Mouse (Mus musculus): ENCODE results near the gene Slc38a7.

Slc38a7 gene

DNA sequence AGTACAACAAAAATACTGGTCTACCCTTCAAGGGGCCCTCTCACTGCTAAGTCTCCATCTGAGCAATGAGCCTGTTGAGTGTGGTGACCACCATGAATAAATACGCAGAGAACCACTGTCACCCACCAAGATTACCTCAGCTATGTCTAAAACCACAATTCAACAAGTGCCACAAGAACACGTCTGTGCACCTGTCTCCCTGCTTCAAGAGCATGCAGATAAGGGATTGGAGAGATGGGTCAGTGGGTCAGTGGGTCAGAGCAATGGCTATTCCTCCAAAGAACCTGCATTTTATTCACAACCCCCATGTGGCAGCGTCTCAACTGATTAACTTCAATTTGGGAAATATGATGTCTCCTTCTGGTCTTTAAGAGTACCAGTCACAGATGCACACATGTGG is 53.0 kb downstream of the Slc38a7 start:
- no peak for TF ChIP-seq GATA4 (IDR thresholded peaks at IDR 0.05; ENCODE audit: insufficient replicate concordance, low read length)

DNA sequence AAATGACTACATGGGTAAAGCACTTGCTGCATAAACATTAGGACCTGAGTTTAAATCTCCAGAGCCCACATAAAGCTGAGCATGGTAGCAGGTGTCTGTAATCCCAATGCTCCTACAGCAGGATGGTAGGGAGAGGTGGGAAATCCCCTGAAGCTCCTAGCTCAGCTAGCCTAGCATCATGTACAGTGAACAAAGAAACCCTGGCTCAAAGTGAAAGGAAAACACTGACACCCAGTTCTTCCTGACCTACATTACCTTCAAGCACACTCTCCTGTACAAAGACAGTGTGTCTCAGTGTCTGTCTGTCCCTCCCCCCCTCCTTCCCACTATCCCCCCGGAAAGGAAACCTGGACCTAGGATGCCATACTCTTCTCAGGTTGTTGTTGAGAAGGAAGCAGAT is 53.4 kb downstream of the Slc38a7 start:
- TF ChIP-seq GATA4 (IDR thresholded peaks at IDR 0.05; ENCODE audit: insufficient replicate concordance, low read length), result no peak

DNA sequence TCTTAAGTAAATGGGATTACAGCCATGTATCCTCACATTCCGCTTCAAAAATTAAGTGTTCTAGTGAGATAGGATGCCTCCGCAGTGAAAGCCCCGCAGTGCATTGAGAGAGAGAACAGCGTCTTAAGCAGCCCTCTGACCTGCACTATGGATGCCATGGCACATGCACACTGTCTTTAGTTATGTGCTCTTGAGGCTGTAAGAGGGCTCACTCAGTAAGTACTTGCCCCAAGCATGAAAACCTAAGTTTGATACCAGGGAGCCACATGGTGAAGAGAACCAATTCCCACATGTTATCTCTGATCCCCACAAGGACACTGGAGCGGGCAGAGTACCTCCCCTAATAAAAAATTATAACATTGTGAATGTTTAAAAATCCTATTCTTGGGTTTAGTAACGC is 54.2 kb downstream of the Slc38a7 start:
- TF ChIP-seq GATA4 (IDR thresholded peaks at IDR 0.05; ENCODE audit: insufficient replicate concordance, low read length), result no peak

Data from liver, adult (tissue).